Mouse (Mus musculus): ENCODE data around the gene Hamp. TPM values are rescaled to one million over a fixed set of nuclear protein-coding genes. Genes with fewer than 3 reads are reported as not detected.

Gene Hamp
- not detected in 2 replicates for total RNA-seq (2015)
- total RNA-seq (2017), result not detected in 2 replicates

DNA sequence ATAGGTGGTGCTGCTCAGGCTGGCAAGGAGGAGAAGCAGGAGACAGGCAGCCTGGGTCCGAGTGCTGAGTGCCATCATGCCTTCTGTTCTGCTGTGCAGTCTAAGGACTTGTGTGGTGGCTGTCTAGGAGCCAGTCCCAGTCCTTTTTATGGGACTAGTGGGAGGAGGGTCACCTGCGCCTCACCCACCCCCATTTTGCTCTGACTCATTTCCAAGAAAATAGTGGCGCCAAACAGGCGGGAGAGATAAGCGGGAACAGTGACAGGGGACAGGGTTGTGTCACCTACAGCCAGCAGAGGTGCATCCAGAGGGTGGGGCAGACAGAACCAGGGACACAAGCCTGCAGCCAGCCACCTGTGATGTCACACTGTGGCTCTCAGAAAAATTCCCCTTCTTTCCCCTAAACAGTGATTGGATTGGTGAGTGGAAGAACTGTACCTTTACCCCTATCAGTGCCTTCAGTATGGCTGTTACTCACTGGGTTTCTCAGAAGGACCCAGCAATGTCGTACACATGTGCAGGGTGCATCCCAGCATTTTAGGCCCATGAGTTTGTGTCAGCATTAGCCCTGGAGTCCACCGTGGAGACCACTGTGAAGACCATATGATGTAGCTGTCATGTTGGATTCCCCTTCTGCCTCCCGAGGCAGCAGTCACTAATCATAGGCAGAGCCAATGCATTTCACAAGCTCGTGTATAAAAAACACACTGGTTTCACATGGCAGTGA lies at the start of gene Hamp:
Gene Hamp (minus strand): TSS at position 124 of the 727 bp plus-strand sequence.
- ATAC-seq (replicated peaks; ENCODE audit: poor library complexity), result no peak

DNA sequence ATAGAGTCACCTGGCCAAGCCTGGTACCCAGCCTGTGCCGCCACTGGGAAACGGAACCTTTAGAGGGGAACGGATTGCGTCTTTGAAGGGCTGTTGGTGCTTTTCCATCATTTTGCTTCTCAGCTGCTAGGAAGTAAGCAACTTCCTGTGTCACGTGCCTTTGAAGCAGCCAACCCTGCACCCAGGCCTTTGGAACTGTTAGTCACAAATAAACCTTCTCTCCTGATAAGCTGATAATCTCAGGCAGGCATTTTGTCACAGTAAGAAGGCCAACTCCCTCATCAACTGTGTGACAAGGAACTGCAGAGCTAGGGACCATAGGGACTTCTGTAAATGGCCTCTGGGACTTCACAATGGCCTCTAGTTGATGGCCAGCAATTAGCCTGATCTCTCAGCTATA lies 48.3 kb upstream of the Hamp start:
- ATAC-seq (replicated peaks; ENCODE audit: poor library complexity), result no peak; the same call in 1 of the 2 replicates

DNA sequence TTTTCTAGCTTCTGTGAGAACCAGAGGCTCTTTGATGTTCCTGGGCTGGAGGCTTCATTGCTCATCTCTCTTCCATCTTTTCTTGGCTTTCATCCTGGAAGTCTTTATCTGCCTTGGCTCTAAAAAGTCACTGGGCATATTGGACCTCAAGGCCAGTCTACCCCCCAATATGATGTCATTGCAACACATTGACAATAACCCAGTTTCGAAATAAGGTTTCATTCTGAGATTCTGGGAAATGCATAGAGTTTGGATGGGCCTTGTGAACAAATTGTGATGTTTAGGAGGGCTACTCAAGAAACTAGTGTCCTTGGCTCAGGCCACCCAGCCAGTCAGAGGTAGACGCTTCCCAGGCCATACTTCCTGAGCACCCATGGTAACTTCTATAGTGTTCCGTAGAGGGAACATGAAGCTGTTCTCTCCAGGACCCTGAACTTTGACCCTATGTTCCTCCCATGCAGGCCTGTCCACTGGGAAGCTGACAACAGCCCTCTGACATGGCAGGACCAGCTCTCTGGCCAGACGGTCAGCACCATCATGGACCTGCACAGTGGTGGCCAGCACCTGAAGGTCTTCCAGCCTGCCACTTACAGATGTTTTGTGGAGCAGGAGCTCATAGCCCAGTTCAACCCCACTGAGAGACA lies 44.8 kb upstream of the Hamp start:
- ATAC-seq (replicated peaks; ENCODE audit: poor library complexity), result no peak

DNA sequence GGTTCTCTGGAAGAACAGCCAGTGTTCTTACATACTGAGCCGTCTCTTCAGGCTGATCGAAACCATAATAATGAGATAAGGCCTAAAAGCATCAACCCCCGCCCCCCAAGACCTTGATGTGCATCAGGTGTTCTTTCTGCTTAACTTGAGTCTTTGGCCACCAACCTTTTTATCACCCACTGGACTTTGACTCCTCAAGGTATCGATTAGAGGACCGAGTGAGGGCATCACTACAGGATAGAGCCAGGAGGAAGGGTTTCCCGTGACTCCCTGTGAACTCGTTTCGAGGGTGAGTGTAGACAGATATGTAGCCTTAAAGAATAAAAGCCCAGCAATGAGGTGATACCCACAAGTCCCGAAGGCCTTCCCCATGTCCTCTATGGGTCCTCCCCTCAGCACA lies 41.5 kb upstream of the Hamp start:
- no peak for ATAC-seq (replicated peaks; ENCODE audit: poor library complexity)

DNA sequence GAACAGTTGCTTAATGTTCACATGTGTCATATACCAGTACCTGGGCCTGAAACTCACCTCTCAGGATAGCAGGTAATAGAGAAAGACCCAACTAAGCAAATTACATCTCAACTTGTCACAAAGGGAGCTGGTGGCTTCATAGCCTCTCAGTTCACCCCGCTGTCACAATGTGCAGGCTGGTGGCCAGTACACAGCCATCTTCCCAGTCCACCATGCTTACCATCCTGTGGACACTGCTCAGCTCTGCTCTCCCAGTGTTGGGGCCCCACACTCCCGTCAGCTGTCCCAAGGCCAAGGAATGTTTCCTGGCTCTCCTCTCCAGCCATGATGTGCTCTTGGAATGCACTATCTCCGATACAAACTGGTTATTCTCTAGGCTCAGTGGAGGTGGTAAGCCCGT lies 37.9 kb upstream of the Hamp start:
- no peak for ATAC-seq (replicated peaks; ENCODE audit: poor library complexity)

DNA sequence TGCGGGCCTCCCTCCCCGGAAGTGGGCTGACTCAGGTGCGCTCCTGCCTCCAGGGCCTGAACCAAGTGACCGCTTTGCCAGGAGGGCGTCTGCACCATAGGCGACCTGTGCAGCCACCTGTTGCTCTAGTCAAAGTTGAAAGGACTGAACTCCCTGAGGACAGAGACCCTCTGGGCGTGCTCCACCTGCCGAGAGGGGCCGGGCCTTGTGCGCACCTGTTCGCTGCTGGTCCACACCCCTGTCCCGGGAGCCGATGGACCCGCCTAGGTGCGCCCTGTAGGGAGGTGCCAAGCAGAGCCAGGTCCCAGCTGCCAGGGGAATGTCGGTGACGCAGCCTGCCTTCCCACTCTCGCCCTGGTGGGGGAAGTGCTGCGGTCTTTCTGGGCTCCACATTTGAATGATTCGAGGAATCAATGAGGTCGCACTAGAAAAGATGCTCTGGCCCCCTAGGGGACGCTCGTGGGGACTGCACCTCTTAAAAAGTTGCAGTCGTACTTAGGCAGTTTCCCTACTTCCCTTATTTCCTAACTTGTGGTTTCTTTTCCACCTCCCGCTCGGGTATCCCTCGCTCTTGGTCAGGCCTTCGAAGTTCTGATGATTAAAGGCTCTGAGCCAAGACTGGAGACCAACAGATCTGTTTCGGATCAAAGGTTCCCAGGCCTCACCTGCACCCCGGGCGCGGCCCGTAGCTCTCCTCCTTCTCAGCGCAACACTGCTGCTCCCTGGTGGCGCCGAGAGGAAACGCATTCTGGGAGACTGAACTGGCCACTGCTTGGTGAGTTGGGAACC lies 29.9 kb upstream of the Hamp start, which contains the start of gene Fam187b:
Gene Fam187b (plus strand): TSS at position 290 of the 789 bp plus-strand sequence.
- peak; percentile 92 for ATAC-seq (replicated peaks; ENCODE audit: poor library complexity)

DNA sequence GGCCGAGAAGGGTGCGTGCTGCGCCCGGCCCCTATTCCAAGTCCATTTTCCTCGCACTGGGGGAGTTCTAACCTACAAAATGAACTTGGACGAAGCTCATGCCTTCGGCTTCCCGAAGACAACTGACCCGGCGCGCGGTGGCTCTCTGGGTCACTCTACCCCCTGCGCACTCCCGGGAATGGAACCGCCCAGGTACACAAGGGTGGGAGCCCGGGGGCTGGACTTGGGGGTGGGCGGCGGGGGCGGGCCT lies 29.3 kb upstream of the Hamp start, which contains the start of gene Lsr:
Gene Lsr (minus strand): TSS at position 214 of the 250 bp plus-strand sequence.
- no peak for ATAC-seq (replicated peaks; ENCODE audit: poor library complexity)

DNA sequence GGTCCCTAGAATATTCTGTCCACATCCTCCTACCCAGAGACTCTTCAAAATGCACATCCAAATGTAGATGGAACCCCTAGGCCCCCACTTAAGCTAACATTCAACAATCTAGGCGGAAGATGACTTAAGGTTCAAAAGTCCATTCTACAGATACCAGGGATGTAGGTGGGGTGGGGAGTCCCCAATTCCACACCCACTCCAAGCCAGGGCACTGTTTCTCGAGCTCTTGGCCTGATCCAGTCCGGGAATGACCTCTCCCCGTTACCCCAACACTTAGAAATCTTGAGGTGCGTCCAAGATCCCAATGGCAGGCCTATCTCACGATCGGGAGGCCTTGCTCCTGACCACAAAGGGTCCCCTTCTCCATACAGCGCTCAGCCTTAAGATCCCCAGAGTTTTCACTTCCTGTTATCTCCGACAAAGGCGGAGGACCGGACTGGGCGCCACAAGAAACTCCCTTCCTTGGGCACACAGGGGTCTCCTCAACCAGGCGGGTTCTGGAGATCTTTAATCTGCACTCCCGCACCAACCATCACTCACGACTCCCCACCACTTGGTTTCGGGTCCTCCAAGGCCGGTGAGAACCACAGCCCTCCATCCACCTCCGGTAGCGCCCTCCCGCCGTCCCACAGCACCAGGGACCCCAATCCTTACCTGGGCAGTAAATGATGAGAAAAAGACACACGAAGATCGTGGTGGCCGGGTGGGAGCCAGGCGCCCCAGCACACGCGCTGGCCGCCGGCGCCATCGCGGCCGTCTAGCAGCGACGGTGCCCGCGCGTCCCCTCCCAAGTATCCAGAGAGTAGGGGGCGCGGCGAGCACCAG lies 28.8 kb upstream of the Hamp start:
- ATAC-seq (replicated peaks; ENCODE audit: poor library complexity), result peak; percentile 28

DNA sequence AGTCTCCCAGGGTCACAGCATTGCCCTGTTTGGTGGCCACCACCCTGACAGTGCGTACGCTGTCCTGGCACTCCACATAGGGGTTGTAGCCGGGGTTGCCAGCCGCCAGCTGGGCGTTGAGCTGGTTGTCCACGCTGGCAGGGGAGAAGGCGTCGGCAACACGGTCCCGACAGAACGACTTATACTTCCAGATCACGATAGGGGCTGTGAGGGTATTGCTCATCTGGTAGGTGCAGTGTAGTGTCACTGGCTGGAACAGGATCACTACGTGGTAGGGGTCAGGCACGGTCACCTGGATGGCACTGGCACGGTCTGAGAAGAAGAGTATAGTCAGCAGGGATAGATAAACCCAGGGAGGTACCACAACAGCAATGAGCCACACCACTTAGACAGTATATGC lies 28.1 kb upstream of the Hamp start:
- no peak for ATAC-seq (replicated peaks; ENCODE audit: poor library complexity)

DNA sequence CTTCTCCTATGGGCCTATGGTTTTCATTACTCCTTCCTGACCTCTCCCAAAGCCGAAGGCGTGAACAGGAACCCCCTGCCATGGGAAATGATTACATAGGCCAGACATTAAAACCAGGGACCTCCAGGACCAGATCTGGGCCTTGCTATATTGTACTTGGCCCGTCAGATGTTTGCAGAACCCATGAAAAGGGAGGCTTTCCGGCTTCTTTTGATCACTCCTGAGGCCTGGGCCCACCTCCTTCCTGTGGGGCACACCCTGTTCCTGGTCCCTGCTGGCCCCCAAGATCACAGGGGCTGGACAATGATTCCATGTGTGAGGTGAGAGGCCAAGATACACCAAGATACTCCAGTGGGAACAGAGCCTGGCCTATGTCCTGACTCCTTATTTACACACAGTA lies 25.3 kb upstream of the Hamp start:
- ATAC-seq (replicated peaks; ENCODE audit: poor library complexity), result no peak

DNA sequence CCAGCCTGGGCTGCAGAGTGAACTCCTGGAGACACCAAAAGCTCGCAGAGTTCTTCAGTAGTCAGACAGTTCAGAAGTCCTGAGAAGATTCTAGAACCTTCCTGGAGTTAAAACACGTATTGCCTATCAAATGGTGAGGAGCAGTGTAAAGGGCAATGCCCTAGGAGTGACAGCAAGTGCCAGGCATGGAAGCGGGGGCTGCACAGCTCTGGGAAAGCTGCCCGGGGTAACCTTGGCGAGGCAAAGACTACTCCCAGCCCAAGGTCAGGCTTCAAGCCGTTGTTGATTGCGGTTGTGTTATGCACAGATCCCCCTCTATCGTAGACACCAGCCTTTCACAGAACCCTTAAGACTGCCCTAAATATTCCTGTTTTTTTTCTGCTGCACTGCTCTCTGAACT lies 24.8 kb upstream of the Hamp start:
- ATAC-seq (replicated peaks; ENCODE audit: poor library complexity), result no peak

DNA sequence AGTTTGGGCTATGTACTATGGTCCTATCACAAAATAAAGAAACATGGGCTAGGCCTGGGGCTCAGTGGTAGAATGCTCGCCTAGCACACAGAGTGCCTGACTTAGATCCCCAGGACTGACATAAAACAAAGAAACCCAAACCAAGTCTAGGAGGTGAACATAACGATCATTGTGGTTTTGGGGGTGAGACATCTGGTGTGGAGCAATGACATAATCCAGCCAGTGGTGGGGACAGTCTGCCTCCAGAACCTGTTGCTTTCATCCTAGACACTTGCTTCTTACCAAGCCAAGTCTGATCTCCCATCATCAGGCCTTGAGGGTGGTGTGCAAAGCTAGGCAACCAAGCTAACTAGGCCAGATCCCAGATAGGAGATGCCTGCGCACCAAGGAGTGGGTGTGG lies 22.8 kb upstream of the Hamp start:
- peak; percentile 71 for ATAC-seq (replicated peaks; ENCODE audit: poor library complexity)

DNA sequence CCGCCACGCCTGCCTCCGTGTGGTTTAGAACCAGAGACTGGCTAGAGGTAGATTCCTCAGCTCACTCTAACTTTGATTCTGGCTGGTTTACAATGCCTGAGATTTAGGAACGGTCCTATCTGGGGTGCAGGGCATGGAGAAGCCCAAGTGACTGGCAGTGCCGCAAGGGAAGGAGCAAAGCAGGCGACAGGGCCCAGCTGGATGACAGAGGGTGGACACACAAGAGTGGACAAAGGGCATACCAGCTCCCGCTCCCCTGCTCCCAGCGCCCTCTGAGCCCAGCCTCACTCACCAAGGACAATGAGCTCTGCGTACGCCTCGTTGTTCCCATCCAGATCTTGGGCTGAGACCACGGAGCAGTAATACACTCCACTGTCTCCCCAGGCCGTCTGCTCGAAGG lies 21.8 kb upstream of the Hamp start:
- no peak for ATAC-seq (replicated peaks; ENCODE audit: poor library complexity)

DNA sequence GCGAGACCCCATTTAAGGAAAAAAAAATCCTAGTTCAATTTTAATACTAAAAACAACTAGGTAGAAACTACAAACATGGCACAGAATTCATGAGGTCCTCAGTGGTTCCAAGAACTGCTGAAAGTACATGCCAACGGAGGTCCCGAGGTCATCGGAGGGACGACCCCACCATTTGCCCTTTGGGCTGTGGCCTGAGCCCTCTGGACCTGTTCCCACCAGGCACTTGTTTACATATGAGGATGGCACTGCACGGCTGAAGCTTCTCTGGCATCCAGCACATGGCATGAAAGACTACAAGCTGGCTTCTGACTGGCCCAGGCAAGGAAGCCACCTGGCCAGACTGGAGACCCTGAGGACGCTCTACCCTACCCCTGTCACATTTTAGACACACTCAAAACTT lies 20.5 kb upstream of the Hamp start:
- no peak for ATAC-seq (replicated peaks; ENCODE audit: poor library complexity)

DNA sequence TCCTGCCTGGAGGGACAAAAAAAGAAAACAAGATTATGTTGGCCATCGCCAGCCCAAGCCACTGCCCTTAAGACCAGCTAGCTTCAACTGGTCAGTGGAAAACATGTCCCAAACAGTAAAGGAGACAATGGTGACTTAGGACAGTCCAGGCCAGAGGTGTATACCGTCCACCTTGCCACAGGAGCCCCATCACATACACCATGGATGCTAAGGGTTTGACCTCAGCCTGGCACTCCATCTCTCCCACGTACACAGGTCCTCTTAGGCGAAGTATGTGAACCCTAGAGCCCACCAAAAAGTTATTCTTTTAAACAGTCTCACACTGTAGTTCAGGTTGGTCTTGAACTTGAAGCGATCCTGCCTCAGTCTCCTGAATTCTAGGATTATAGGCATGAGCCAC lies 19.0 kb upstream of the Hamp start:
- no peak for ATAC-seq (replicated peaks; ENCODE audit: poor library complexity)

DNA sequence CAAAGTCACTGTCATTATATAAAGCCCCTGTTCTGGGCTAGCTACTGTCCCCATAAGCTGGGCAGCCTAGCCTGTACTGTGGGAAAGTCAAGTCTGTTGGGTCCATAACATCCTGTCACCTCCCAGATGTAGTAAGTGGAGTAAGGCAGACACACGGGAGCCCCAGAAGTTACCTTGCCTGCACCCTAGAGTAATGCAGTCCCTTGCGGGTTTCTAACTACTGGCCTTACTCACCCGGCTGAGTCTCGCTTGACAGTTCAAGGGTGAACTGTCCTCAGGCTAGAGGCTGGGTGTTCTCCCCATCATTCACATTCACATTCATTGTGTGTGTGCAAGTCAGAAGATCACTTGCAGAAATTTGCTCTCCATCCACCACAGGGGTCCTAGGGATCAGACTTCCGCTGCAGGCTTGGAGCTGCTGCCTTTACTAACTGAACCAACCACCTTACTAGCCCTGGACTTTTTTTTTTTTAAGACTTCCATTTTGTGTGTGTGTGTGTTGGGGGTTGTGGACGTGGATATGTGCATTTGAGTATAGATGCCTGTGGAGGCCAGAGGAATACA lies 16.0 kb upstream of the Hamp start:
- ATAC-seq (replicated peaks; ENCODE audit: poor library complexity), result no peak

DNA sequence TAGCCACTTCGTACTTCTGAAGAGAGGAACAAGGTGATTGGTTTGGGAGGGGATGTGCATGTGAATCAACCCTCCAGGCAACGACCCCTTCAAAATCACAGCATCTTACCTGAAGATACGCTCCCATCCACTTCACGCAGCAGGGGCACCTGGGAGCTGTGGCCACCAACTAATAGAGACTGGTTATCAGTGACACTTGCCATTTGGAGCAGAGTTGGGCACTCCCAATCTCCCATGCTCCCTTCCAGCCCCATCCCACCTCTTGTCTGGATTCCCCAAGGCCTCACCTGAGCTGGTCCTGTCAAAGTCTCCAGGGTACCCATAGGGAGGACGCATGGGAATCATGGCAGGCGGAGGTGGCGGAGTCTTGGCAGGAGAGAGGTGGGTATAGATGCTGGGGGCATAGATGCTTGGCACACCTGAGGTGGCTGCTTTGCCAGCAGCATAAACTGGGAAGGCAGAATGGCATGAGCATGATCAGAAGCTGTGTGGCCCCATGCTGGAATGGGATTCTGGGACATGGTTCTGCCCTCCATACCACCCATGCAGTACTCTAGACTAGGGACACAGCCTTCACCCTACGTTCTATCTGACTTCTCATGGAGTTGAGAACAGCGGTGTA lies 15.1 kb upstream of the Hamp start:
- no peak for ATAC-seq (replicated peaks; ENCODE audit: poor library complexity)

DNA sequence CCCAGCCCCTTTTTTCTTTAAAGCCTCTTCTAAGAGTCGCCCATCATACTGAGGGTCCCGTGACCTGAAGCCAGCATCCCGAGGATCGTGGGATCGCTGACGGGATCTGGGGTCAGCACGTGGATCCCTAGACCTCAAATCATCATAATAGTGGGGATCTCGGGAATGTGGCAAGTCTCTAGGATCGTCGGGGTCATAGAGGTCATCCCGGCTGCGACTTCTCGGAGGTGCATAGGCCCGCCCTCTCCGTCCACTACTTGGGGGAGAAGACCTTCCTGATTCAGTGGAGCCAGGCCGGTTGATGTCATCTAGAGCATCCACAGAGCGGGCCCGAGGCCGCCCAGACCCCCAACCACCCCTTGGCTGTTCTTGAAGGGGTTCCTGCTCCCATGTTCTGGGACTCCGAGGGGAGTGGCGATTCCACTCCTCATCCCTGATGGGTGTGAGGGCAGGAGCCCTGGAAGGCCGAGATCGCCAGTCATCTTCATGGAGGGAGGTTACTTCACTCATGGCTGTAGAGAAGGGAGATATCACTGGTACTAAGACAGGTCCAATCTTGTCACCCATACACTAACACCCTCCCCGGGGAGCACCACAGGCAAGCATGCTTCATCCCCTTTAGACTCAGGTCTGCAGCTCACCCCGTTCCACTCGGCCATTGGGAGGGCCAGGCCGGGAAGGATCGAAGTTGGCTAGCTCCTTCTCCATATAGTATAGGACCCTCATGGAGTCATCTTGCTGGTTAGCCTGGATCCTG lies 14.5 kb upstream of the Hamp start:
- no peak for ATAC-seq (replicated peaks; ENCODE audit: poor library complexity)

DNA sequence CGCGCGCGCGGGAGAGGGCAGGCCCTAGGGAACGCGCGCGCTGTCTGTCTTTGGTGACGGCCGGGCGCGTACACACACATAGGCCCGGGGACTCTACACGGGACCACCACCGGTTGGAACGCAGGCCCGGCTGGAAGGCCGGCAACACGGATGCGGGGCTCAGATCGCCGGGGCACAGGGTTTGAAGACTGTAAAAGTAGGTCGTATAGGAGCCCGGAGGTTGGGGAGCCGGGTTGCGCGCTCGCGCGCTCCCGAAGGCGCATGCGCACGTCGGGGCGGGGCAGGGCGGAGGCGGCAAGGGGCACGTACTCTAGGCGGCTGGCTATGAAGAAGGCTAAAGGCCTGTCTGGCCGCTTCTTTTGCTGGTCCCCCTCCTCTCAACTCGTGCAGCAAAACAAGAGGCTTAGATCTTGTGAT lies 13.5 kb upstream of the Hamp start:
- ATAC-seq (replicated peaks; ENCODE audit: poor library complexity), result peak; percentile 43

Measured in megakaryocyte progenitor cell, adult 5-6 weeks (primary cell).